Mouse (Mus musculus) brain, adult 10 weeks (tissue): Measurements from ENCODE around the gene Lypd6b. TPM values are rescaled to one million over a fixed set of nuclear protein-coding genes. Genes with fewer than 3 reads are reported as not detected.

Experiments used
- polyA plus RNA-seq: library from polyadenylated mRNA; stranded (reverse); fragments of 350-450 nt; fragmentation: Illumina TruSeq; extraction: RNeasy Lipid Tissue Mini Kit (QIAGEN cat#74804); gene quantifications from one replicate; pipeline ENCODE4 v1.2.3, GENCODE M21; 2015; ENCODE audit warnings: low read depth, low replicate concordance

Lypd6b gene
- polyA plus RNA-seq = 19.1 TPM

GRCm38 (mm10) chr2:49787376-49788050, at the start of gene Lypd6b:
Gene Lypd6b (plus strand): TSS chr2:49787688.

Other genes with a start within 250 kb of the Lypd6b start
- gene Kif5c, start 168.4 kb upstream of the Lypd6b start, polyA plus RNA-seq = 372 TPM